Mouse (Mus musculus): ENCODE data around the gene Vmn1r237. TPM values are rescaled to one million over a fixed set of nuclear protein-coding genes. Genes with fewer than 3 reads are reported as not detected.

Vmn1r237 gene
- polyA plus RNA-seq (2015; fragmentation: Nextera tagmentation; extraction: Ambion mirVana) = not detected in 2 replicates

GRCm38 (mm10) chr17:21311565-21311964 is at the start of gene Vmn1r237:
TSS of gene Vmn1r237 (plus strand) at chr17:21311865.

GRCm38 (mm10) chr17:21282642-21283041 is 29.0 kb upstream of the Vmn1r237 start, which contains the start of gene Vmn1r236:
TSS of gene Vmn1r236 (plus strand) at chr17:21282942.

Small RNA genes within 50 kb of the gene (microRNA-seq; reads per million reads assigned to microRNA genes)
- not detected for gene Gm26384

Other genes starting within 250 kb of the Vmn1r237 start
- not detected in 2 replicates for gene Vmn1r234, start 85.8 kb upstream of the Vmn1r237 start, polyA plus RNA-seq (2015; fragmentation: Nextera tagmentation; extraction: Ambion mirVana)
- gene Vmn1r235, start 55.5 kb upstream of the Vmn1r237 start, polyA plus RNA-seq (2015; fragmentation: Nextera tagmentation; extraction: Ambion mirVana) = not detected in 2 replicates
- gene Vmn1r236, start 28.9 kb upstream of the Vmn1r237 start, polyA plus RNA-seq (2015; fragmentation: Nextera tagmentation; extraction: Ambion mirVana) = not detected in 2 replicates
- gene Zfp677, start 71.9 kb downstream of the Vmn1r237 start, polyA plus RNA-seq (2015; fragmentation: Nextera tagmentation; extraction: Ambion mirVana) = 2.0 and 2.3 TPM in 2 replicates
- gene Zfp54, start 111.4 kb downstream of the Vmn1r237 start, polyA plus RNA-seq (2015; fragmentation: Nextera tagmentation; extraction: Ambion mirVana) = 3.6 and 4.1 TPM in 2 replicates
- gene Zfp51, start 138.5 kb downstream of the Vmn1r237 start, polyA plus RNA-seq (2015; fragmentation: Nextera tagmentation; extraction: Ambion mirVana) = 6.6 and 7.4 TPM in 2 replicates
- gene Zfp53, start 177.1 kb downstream of the Vmn1r237 start, polyA plus RNA-seq (2015; fragmentation: Nextera tagmentation; extraction: Ambion mirVana) = 5.7 and 7.2 TPM in 2 replicates
- 3.4 and 3.8 TPM in 2 replicates for gene Zfp52, start 223.7 kb downstream of the Vmn1r237 start, polyA plus RNA-seq (2015; fragmentation: Nextera tagmentation; extraction: Ambion mirVana)